Mouse (Mus musculus): ENCODE results near the gene Uba3. TPM values are rescaled to one million over a fixed set of nuclear protein-coding genes. Genes with fewer than 3 reads are reported as not detected.

The Uba3 gene
- polyA plus RNA-seq, 1 experiment from 2014 or later, result 60.5 TPM

DNA sequence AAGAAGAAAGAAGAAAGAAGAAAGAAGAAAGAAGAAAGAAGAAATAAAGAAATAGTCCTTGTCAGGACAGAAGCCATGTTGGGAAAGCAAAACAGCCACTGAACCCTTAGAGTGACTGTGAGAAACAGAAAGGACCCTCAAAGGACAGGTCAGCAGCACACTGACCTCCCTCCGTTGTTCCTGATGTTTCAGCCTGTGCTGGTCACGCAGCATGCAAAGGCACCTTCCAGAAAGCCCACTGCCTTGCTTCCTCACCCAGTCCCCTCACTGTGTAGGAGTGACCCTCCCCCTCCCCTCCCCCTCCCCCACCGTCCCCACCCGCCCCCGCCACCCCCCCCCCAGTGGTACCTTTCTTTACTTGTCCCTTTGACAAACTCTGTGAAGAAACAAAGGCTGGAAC lies 15.2 kb upstream of the Uba3 start:
- Histone ChIP-seq H3K9me3 (ENCODE audit: control insufficient read depth, low read length) (no peaks in the 10 kb centered on the region), H3K27ac (ENCODE audit: low read depth, low read length) (no peak overlapping the region), H3K27me3 (replicated peaks; ENCODE audit: control insufficient read depth, insufficient read depth, low read length) (no peaks in the 10 kb centered on the region), H3K4me2 (no peak overlapping the region), H3K4me3 (ENCODE audit: low read depth, low read length) (no peak overlapping the region), H3K36me3 (ENCODE audit: control insufficient read depth, insufficient read depth, low read length) (no peaks in the 10 kb centered on the region; the same call in 1 of the 2 replicates), H3K4me1 (replicated peaks; ENCODE audit: control insufficient read depth, insufficient read depth, low read length) (peaks cover 28% of the 10 kb centered on the region), H3K9ac (ENCODE audit: low read depth, low read length) (no peak overlapping the region)
- ATAC-seq (replicated peaks; ENCODE audit: low FRiP score) (no peak), DNase-seq (ENCODE audit: low spot score) (no peak)
- WGBS, result 77% methylated on average over 2 of the region's 5 CpGs

DNA sequence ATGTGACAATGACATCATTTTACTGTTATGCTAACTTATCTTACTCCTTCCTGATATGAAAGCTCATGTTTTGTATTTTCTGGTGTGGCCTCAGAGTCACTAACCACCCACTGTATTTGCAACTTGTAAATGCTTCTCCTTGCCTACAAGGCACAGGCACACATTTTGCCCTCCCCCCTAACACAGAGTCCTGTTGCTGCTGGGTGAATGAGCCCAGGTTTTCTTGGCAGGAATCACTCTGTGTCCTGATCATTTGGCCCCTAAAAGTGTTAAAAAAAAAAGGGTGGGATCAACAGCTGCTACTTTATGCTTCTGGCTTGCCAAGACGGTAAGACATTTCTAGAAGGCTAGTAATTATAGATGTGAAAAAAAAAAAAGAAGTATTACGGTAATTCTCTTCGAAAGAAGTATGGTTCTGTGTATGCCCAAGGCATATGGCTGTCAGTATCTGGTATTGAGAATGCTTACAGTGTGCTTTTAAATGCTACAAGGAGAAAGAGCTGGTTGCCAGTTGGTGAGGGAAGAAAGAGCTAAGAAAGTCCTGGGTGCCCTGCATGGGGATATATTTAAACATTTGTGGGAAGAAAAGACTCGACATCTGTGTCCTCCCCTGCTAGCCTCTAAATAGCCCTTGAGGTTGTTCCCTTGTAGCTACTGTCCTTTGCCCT lies 10.8 kb upstream of the Uba3 start:
- H3K27ac ChIP-seq (ENCODE audit: low read depth, low read length), result no peak overlapping the region
- H3K27me3 ChIP-seq (replicated peaks; ENCODE audit: control insufficient read depth, insufficient read depth, low read length), result no peaks in the 10 kb centered on the region
- DNase-seq (ENCODE audit: low spot score), result no peak
- no peak for ATAC-seq (replicated peaks; ENCODE audit: low FRiP score)
- H3K4me1 ChIP-seq (replicated peaks; ENCODE audit: control insufficient read depth, insufficient read depth, low read length), result peaks cover 22% of the 10 kb centered on the region
- no peak overlapping the region for H3K4me2 ChIP-seq
- 0 out of 2 replicates have a peak, but pooled peaks cover 6% of the 10 kb centered on the region for H3K36me3 ChIP-seq (ENCODE audit: control insufficient read depth, insufficient read depth, low read length)
- H3K4me3 ChIP-seq (ENCODE audit: low read depth, low read length), result no peak overlapping the region
- no peak overlapping the region for H3K9ac ChIP-seq (ENCODE audit: low read depth, low read length)
- 81% methylated on average over 4 of the region's 4 CpGs for WGBS
- H3K9me3 ChIP-seq (ENCODE audit: control insufficient read depth, low read length), result no peaks in the 10 kb centered on the region

DNA sequence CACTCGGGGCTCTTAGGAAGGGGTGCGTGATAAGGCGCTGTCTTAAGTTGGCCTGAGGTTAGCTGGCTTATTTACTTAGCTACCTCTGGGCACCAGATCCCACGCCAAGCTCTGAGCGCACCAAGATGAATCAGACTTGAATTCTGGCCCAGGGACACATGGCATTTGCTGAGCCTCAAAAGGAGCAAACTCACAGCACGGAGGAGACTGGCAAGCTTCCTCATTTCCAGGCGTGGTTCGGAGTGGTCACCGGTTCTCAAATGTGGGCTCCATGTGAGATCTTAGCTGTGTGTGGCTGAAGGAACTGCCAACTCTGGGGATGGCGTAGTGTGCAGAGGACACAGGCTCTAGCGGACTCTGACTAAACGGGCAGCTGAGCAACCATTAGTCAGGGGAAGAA lies 6.5 kb upstream of the Uba3 start:
- Histone ChIP-seq H3K27ac (ENCODE audit: low read depth, low read length) (0 out of 2 replicates have a peak overlapping the region, but pooled peaks have one; percentile 6), H3K4me3 (ENCODE audit: low read depth, low read length) (peak overlapping the region; percentile 77), H3K4me1 (replicated peaks; ENCODE audit: control insufficient read depth, insufficient read depth, low read length) (peaks cover 23% of the 10 kb centered on the region), H3K9ac (ENCODE audit: low read depth, low read length) (peak overlapping the region; percentile 83), H3K36me3 (ENCODE audit: control insufficient read depth, insufficient read depth, low read length) (0 out of 2 replicates have a peak, but pooled peaks cover 6% of the 10 kb centered on the region), H3K9me3 (ENCODE audit: control insufficient read depth, low read length) (no peaks in the 10 kb centered on the region), H3K4me2 (peak overlapping the region; percentile 88), H3K27me3 (replicated peaks; ENCODE audit: control insufficient read depth, insufficient read depth, low read length) (no peaks in the 10 kb centered on the region)
- 43% methylated on average over 12 of the region's 12 CpGs for whole genome bisulfite sequencing
- peak; percentile 41 for DNase-seq (ENCODE audit: low spot score)
- ATAC-seq (replicated peaks; ENCODE audit: low FRiP score), result no peak; the same call in 1 of the 2 replicates

DNA sequence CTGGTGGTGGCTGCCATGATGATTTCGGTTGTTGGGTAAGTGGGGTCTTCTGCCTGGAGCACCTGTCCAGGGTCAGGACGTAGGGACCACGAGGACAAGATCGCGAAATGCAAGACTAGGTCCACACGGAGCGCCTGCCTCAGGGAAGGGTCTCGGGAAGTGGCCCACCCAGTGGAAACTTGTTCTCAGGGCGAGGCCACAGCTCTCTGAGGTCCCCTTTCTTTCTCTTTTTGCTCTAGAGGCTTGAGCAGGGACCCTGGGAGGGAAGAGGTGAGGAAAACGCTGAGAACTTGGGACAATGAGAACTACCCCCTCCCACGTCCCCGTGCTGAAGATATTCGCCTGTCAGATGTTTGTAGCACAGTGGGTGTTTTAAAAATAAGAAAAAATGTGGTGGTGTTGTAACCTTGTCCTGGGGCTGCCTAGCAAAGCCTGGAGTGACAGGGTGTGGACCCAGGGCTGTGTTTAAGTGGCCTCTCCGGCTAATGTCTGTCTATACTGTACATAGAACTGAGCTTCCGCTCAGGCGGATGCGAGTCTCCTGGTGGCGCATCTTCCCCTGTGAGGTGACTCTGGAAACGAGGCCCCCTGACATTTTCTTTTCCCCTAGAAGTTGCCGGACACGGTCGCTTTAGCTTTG lies 5.6 kb upstream of the Uba3 start:
- peaks cover 22% of the 10 kb centered on the region for H3K4me1 ChIP-seq (replicated peaks; ENCODE audit: control insufficient read depth, insufficient read depth, low read length)
- 4% methylated on average over 22 of the region's 22 CpGs for WGBS
- peak overlapping the region; percentile 83 for H3K9ac ChIP-seq (ENCODE audit: low read depth, low read length)
- H3K27me3 ChIP-seq (replicated peaks; ENCODE audit: control insufficient read depth, insufficient read depth, low read length), result no peaks in the 10 kb centered on the region
- 0 out of 2 replicates have a peak, but pooled peaks cover 6% of the 10 kb centered on the region for H3K36me3 ChIP-seq (ENCODE audit: control insufficient read depth, insufficient read depth, low read length)
- ATAC-seq (replicated peaks; ENCODE audit: low FRiP score) (peak; percentile 83), DNase-seq (ENCODE audit: low spot score) (peak; percentile 54)
- H3K4me3 ChIP-seq (ENCODE audit: low read depth, low read length), result peak overlapping the region; percentile 77
- no peaks in the 10 kb centered on the region for H3K9me3 ChIP-seq (ENCODE audit: control insufficient read depth, low read length)
- peak overlapping the region; percentile 10 for H3K27ac ChIP-seq (ENCODE audit: low read depth, low read length)
- H3K4me2 ChIP-seq, result peak overlapping the region; percentile 88

DNA sequence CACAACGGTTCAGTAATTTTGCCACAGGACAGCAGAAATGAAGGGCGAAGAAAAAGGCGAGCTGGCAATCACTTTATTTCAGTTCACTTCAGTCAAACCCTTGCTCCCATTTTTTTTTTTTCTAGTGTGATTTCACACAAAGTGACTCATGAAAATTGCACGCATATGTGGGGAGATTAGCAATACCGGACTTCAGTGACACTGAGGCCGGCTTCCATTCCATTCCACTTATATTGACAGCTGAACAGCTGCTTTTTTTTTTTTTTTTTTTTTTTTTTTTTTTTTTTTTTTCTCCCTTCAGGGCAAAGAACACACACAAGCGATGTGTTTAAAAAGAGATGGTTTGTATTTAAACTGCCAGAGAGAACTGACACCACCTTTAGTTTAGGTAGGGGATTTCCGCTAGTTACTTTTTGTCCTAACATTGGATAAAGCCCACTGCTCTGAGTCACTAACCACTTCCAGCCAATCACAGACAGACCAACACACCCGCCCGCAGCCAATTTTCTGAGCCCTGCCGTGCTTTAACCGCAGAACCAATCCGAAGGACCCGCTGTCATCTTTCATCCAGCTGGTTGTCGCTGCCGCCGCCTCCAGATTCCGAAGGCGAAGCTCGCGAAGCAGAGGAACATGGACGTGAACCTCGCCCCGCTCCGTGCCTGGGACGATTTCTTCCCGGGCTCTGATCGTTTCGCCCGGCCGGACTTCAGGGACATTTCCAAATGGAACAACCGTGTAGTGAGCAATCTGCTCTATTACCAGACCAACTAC lies 4.9 kb upstream of the Uba3 start, which contains the start of gene Arl6ip5:
TSS of gene Arl6ip5 (plus strand) at position 499 of the 771 bp plus-strand sequence.
- Histone ChIP-seq H3K4me2 (peak within 1 kb of the TSS; percentile 88), H3K9me3 (ENCODE audit: control insufficient read depth, low read length) (no peaks in the 10 kb centered on the region), H3K4me3 (ENCODE audit: low read depth, low read length) (peak within 1 kb of the TSS; percentile 77), H3K4me1 (replicated peaks; ENCODE audit: control insufficient read depth, insufficient read depth, low read length) (peaks cover 20% of the 10 kb centered on the region), H3K9ac (ENCODE audit: low read depth, low read length) (peak within 1 kb of the TSS; percentile 83), H3K27me3 (replicated peaks; ENCODE audit: control insufficient read depth, insufficient read depth, low read length) (no peaks in the 10 kb centered on the region), H3K27ac (ENCODE audit: low read depth, low read length) (peak within 1 kb of the TSS; percentile 10), H3K36me3 (ENCODE audit: control insufficient read depth, insufficient read depth, low read length) (0 out of 2 replicates have a peak, but pooled peaks cover 6% of the 10 kb centered on the region)
- ATAC-seq (replicated peaks; ENCODE audit: low FRiP score) (peak; percentile 65), DNase-seq (ENCODE audit: low spot score) (peak; percentile 85)
- 10% methylated on average over 32 of the region's 32 CpGs for WGBS

DNA sequence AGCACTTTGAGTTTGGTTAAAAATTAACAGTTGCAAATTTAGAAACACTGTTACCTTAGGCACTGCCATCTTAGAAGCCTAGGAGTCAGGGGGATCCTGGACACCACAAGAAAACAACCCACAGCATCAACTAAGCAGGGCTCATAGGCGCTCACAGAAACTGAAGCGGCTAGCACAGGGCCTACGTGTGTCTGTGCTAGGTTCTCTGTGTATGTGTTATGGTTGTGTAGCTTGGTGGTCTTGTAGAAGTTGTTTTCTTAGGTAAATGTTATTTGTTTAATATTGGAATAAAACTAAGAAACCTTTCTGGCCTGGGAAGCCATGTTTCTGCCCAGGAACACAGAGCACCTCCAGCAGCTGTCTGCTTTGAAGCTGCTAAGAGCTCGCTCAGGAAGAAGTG lies 4.3 kb upstream of the Uba3 start:
- H3K4me3 ChIP-seq (ENCODE audit: low read depth, low read length), result no peak overlapping the region
- no peak overlapping the region for H3K4me2 ChIP-seq
- no peak overlapping the region for H3K27ac ChIP-seq (ENCODE audit: low read depth, low read length)
- 0 out of 2 replicates have a peak, but pooled peaks cover 3% of the 10 kb centered on the region for H3K36me3 ChIP-seq (ENCODE audit: control insufficient read depth, insufficient read depth, low read length)
- ATAC-seq (replicated peaks; ENCODE audit: low FRiP score) (no peak), DNase-seq (ENCODE audit: low spot score) (no peak)
- no peaks in the 10 kb centered on the region for H3K9me3 ChIP-seq (ENCODE audit: control insufficient read depth, low read length)
- no peaks in the 10 kb centered on the region for H3K27me3 ChIP-seq (replicated peaks; ENCODE audit: control insufficient read depth, insufficient read depth, low read length)
- no peak overlapping the region for H3K9ac ChIP-seq (ENCODE audit: low read depth, low read length)
- 82% methylated on average over 4 of the region's 4 CpGs for WGBS
- peaks cover 20% of the 10 kb centered on the region for H3K4me1 ChIP-seq (replicated peaks; ENCODE audit: control insufficient read depth, insufficient read depth, low read length)

DNA sequence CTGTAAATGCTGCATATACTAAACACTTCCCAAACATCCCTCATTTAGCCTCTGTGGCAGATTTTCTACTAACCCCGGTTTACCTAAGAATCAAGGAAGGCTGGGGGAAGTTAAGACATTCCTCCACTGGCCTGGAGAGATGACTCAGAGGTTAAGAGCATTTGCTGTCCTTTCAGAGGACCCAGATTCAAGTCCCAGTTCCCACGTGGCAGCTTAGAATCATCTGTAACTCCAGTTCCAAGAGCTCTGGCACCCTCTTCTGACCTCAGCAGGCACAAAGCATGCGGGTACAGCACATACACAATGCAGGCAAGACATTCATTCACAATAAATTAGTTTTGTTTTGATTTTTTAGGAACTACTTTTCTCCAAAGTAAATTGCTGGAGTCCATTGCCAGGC lies 3.8 kb upstream of the Uba3 start:
- Histone ChIP-seq H3K27me3 (replicated peaks; ENCODE audit: control insufficient read depth, insufficient read depth, low read length) (no peaks in the 10 kb centered on the region), H3K27ac (ENCODE audit: low read depth, low read length) (no peak overlapping the region), H3K9me3 (ENCODE audit: control insufficient read depth, low read length) (no peaks in the 10 kb centered on the region), H3K4me3 (ENCODE audit: low read depth, low read length) (no peak overlapping the region), H3K4me2 (no peak overlapping the region), H3K36me3 (ENCODE audit: control insufficient read depth, insufficient read depth, low read length) (no peaks in the 10 kb centered on the region), H3K9ac (ENCODE audit: low read depth, low read length) (no peak overlapping the region), H3K4me1 (replicated peaks; ENCODE audit: control insufficient read depth, insufficient read depth, low read length) (peaks cover 19% of the 10 kb centered on the region)
- DNase-seq (ENCODE audit: low spot score) (no peak), ATAC-seq (replicated peaks; ENCODE audit: low FRiP score) (no peak)
- WGBS, result 55% methylated on average over 3 of the region's 3 CpGs

DNA sequence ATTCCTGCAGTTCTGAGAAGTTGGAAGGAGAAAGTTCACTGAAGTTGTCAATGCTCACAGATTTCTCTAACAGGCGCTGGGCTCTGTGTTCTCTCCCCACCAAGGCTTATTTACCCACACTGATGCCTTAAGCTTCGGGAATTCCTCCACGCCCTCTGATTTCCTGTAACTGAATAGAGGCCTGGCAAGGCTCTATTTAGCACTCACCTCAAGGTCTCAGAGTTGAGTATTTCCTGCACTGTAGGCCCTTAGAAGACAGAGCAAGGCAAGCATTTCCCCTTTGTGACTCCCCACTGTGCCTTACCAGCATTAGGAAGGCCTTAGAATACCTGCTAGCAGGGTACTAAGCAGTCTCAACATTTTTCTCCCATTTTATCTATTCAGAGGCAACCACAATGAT lies 3.0 kb upstream of the Uba3 start:
- Histone ChIP-seq H3K4me3 (ENCODE audit: low read depth, low read length) (no peak overlapping the region), H3K27me3 (replicated peaks; ENCODE audit: control insufficient read depth, insufficient read depth, low read length) (no peaks in the 10 kb centered on the region), H3K4me1 (replicated peaks; ENCODE audit: control insufficient read depth, insufficient read depth, low read length) (peaks cover 19% of the 10 kb centered on the region), H3K9ac (ENCODE audit: low read depth, low read length) (no peak overlapping the region), H3K4me2 (no peak overlapping the region), H3K36me3 (ENCODE audit: control insufficient read depth, insufficient read depth, low read length) (no peaks in the 10 kb centered on the region), H3K9me3 (ENCODE audit: control insufficient read depth, low read length) (no peaks in the 10 kb centered on the region), H3K27ac (ENCODE audit: low read depth, low read length) (no peak overlapping the region)
- ATAC-seq (replicated peaks; ENCODE audit: low FRiP score) (no peak), DNase-seq (ENCODE audit: low spot score) (no peak)
- WGBS, result 38% methylated on average over 3 of the region's 3 CpGs
